Mouse (Mus musculus) heart, postnatal 10 days (tissue): ENCODE measurements at regions not wholly inside any gene's neighbourhood (a gene's known extent, or its start where the extent isn't known, plus 50 kb on each side); places are given as distances from the start of the nearest gene placed in this dataset.

ENCODE experiments used
- DNase-seq, 2 experiments: peaks; one replicate each; pipeline ENCODE4 v3.0.0; 2021
- intact Hi-C: fragments of 180-260 bp; cut with DNase I; formaldehyde crosslinking; loops from one replicate; pipeline ENCODE4 v1.15.1; 2025

DNA sequence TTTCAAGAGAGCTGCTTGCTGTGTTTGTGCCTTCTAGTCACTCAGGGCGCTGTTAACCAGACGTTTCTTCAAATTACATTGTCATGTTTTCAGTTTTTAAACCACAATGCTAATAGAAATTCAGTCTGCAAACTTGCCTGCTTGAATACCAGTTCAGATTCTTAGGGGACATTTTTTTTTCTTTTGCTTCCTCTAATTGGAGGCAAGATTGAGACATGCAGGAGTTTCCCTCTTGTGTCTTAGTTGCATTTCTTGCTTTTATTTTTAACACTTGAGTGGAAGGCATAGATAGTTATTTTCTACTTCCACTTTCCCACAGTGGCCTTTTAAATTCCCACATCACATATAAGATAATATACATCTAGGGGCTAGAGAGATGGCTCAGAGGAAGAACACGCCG, 246.8 kb downstream of the Grpr start:
- intact Hi-C loops: no loop called here
- DNase-seq: no peak

DNA sequence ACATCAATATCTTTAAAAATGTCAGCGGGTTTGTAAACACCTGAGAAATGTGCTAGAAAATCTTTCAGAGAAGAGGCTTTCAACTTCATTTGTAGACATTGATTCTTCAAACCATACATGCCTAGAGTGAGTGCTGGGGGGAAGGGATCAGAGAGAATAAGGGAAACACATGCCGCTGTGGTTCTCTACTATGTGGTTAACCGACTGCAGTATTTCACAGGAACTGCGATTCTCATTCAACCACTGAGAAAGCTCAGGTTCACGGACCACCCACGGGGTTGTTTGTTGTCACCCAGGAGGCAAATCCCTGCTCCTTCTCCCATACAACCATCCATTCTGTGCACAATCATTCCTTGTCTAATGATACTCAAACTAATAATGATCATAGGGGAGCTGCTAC, 248.4 kb downstream of the Grpr start:
- DNase-seq: no peak
- intact Hi-C loops: no loop called here

DNA sequence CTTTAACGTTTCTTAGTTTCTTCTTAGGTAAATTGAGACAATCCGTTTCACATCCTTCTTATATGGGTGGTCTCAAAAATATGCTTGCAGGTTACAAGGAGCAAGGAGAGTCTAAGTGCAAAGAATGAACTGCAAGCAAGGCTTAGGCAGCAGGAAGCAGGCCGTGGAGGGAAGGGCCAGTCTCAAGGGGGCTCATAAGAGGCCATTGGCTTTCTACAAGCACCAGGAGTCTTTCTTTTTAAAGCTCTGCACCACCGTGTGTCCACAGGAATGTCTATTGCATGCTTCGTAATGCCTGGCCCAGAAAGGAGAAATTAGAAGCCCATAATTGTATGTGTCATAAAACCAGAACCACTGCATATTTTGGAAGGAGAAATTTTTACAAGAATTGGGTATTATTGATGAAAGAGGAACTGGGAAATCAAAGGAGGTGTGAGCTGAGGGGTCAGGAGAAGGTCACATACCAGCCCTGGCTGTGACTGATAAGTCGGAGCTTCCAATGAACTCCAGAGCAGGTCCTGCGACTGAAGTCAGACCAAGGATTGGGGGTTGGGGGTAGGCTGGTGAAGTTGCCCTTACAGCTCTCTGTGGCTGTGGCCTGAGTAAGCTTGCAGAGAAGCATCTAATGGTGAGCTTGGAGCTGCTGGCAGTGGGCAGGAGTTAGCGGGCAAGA, 252.4 kb downstream of the Grpr start:
- intact Hi-C loops: no loop called here
- DNase-seq: no peak

DNA sequence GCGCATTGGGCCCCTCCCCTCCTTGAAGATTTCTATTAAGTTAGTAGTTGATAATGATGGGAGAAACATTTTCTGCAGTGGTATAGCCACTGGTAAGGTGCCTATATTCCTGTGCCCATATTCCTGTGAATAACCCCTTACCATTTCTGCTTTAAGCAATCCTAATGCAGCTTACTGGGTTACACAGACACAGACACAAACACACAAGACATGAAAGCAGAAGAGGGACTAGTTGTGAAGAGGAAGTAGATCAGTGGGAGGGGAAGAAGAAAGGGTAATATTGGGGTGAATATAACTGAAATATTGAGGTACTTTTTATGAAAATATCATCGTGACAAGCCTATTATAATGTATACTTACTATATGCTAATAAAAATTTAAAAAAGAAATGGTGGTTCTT, 288.2 kb downstream of the Grpr start:
- intact Hi-C loops: no loop called here
- DNase-seq: no peak

DNA sequence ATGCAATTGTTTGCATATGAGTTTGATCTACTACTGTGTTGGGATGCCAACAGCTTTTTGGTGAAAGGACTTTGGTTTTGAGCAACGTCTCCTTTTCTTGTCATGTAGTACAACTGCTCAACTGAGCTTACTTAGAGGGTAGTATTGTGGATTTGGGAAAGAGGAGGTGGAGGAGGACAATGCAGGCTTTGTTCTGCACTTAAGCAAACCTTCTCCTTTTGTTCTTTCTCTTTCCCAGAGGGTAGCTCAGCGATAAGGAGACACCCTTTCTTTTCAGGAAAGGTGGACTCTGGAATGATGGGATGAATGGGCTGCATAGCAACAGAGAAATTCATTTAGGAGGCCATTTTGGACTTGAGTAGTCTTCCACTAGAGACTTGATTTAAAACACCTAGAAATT, 288.6 kb upstream of the S100g start:
- no peak for DNase-seq
- intact Hi-C loops: no loop called here

DNA sequence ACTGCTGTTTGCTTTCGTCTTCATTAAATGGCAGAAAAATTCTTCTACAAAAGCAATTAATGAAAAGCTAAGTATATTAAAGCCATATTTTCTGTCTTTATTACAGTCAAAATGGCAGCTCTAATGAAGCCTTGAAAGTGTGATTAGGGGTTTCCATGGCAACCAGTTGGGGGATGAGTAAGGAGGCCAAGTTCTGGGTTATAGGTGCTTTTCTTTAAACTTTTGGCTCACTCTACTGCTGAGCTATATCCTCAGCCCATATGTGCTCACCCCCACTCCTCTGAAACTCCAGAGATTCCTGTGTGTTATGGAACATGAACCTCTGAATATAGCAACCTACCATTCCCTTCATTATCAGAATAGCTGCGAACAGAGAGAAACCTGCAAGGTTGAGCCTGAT, 240.9 kb upstream of the S100g start:
- intact Hi-C loops: no loop called here
- no peak for DNase-seq

DNA sequence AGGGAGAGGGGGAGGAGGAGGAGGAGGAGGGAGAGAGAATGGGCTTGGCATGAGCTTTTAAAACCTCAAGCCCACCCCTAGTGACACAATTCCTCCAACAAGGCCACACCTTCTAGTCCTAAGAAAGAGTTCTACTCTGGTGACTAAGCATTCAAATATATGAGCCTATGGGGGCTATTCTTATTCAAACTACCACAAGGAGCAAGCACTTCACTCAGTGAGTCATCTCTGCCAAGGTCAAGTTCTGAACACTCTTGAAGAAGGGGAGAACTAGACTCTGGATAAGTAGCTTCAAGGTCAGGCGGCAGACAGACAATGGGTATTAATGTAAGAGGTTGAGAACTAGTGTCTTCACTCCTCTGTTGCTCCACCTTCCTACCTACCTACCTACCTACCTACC, 239.0 kb upstream of the S100g start:
- DNase-seq: no peak
- intact Hi-C loops: no loop called here

DNA sequence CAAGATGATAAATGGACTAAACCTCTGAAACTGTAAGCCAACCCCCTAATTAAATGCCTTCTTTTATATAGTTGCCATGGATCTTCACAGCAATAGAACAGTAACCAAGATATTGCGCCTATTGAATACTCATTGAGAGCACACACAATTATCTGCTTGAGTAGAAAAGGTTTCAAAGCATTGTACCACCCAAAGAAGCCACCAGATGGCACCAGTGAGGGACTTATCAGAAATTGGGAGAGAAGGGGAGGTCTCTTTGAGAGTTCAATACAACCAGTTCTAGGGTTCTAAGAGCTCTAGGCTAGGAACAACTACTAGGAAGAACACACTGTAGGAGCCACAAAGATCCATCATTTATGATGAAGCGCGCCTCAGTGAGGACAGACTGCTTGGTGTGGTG, 217.2 kb upstream of the S100g start:
- intact Hi-C loops: no loop called here
- peak in 1 of 2 experiments; percentile 1 for DNase-seq

DNA sequence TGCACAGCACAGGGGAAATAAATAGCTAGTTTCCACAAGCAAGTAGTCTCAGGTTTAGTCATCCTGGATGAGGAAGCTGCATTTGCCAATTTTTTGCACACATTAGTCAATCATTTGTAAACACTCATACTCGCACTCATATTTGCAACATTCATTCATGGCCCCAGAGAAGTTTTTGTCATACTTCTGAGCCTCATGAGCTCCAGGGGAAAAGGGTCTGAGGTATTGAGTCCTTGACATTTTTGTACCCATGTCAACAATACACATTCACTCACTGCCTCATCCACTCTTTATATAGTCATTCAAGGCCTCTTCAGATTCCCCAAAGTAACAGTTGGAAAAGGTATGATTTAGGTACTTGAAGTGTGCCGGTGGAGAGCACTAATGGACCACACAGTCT, 200.4 kb upstream of the S100g start:
- intact Hi-C loops: no loop called here
- no peak for DNase-seq

DNA sequence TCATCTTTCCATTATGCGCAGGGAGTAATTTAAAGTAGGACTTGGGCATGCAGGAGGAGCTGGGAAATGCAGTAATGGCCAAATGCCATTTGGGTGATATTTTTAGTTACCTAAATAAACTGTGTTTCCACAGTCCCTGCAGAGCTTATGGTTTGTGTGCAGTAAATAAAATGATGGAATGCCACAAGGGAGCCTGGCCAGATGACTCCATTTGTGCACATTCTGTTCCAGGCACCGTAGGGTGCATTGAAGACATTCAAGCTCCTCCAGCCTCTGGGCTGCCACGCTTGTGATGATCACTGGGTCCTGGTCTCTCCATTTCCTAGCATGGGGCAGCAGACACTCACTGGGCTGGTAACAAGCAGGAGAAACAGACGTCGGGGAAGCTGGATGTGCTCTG, 190.9 kb upstream of the S100g start:
- DNase-seq: no peak
- intact Hi-C loops: no loop called here

DNA sequence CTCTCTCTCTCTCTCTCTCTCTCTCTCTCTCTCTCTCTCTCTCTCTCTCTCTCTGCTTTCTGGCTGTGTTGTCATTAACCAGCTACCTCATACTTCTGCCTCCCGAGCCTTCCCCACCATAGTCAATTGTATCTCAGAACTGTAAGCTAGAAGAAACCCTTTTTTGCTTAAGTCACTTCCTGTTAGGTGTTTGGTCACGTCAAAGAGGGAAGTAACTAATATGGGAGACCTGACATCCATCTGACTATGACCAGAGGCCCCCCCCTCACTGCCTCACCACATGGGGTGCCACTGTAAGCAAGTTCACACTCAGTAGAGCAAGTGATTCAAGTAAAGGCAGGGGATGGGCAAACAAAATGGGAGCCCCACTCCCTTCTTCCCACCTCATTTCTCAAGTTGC, 187.6 kb upstream of the S100g start:
- intact Hi-C loops: no loop called here
- DNase-seq: no peak

DNA sequence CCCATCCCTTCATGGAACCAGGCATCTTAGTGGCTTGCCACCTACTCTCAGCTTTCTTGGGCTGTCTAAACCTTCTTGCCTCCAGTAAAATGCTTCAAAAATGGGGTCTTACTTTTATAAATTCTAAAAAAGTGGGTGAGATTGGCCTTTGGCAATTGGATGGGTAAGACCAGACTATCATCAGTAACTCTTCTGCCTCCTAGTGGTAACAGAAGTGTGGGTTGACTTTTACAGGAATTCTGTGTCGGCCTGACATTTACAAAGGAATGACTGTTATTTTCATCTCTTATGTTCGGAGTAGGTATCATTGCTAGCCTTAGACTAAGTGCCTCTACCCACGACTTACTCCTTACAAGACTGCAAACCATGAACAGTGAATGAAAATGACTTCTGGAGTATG, 180.1 kb upstream of the S100g start:
- intact Hi-C loops: loop anchor here (5.0 kb wide), 1 partner anchor 192 kb away; no protein-coding TSS in a partner anchor
- DNase-seq: peak in 1 of 2 experiments; percentile 1

DNA sequence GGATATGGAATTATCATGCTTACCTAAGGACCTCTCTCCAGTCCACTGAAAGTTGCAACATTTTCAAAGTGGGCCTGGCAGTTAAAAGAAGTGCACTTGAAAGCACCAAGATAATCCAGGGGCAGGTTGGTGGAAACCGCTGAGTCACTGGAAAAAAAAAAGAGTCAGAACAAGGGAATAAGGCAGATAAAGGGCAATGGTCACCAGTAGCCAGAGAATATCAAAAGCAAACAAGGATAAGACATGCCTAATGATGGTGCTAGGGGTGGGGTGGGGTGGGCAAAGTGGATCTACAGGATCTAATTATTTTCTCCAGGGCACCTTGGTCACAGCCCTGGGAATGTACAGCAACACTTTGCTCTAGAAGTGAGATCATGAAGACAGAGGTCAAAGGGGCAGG, 175.1 kb upstream of the S100g start:
- intact Hi-C loops: no loop called here

DNA sequence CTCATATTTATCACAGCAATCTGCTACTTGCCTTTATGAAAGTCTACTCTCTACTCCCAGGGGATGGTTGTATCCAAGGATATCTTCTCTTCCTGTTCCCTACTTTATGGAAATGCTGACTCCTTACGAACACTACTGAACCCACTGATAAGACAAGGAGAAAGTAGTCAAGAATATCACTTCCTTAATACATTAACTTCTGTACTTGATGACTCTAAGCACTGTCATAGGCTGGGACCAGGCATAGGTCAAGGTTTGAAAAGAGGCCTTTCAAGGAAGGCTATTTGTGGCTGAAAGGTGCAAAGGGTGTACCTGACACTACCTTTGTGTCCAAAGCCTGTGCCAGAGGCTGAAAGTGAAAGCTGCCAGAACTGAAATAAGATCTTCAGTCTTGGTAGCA, 164.2 kb upstream of the S100g start:
- intact Hi-C loops: no loop called here
- no peak for DNase-seq

More for the DNA sequence above, 175.1 kb upstream of the S100g start:
- no peak for DNase-seq

DNA sequence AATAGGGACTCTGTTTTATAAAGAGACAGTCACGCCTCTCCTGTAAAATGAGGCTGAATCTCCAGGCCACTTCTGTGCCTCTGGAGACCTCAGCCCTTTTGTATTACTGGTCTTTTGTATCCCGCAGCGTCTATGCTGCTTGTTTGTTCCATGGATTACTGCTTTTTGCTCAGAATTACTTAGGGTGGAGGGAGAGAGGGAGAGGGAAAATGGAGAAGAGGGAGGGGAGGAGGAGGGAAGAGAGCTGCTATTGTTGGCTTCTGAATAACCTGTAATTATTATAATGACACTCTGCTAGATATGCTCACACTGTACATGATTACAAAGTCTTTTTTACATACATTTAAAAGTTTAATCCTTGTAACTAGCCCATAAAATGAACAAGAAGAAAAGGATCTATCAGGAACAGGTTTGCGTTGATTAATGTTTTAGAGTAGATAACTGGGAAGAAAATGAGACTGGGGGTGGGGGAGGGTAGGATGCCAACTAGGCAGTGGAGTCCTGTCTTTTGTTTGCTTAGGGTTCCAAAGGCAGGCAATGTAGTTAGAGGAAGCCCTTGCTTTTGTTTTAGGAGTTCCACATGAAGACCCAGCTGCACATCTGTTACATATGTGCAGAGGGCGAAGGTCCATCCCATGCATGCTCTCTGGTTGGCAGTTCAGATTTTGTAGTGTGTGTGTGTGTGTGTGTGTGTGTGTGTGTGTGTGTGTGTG, 153.4 kb upstream of the S100g start:
- intact Hi-C loops: no loop called here
- DNase-seq: no peak

DNA sequence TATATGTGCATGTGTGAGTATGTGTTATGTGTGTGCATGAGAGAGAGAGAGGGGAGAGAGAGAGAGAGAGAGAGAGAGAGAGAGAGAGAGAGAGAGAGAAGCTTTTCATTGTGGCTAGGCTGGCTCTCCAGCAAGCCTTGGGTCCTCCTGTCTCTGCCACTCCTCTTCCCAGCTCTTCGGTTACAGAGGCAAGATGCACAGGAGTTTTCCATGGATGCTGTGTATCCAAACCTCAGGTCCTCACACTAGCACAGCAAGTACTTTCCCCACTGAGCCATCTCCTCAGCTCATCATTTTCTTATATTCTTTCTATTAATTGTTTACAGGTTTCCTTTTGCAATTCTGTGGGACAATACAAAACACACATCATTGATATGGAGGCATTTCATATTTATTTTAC, 152.8 kb upstream of the S100g start:
- no peak for DNase-seq
- intact Hi-C loops: no loop called here

DNA sequence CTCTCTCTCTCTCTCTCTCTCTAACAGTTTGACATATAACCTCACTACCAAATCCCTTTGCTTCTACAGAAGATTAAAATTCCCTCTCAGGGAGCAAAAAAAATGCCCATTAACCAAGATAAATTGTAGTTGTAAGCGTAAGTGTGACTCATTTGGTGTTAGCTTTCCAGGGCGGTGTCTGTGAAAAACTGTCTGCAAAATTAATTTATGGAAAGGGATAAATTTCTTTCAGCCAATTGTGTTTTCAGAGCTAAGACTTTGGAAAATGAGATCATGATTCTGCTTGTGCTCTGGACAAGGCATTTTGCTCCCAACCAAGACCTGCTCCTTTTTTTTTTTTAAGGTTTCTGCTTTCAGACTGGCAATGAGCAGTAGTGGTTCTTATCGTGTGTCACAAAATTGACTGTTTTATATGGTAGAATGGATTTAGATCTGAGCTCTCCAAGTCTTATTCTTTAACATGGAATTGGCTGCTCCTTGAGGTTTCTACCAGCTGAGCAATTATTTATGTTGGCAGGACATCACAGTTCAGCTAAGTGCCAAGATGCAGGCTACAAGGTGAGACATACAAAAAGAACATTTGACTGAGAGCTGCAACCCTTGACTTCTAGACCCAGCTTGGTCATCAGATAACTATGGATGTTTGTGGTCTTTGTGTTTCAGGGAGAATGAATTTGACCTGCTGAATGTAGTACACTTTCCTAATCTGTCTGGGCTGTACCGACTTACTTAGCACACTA, 130.8 kb upstream of the S100g start:
- intact Hi-C loops: no loop called here
- DNase-seq: no peak
